Comparison of ENCODE assay signal across 27 mouse cellular contexts in genomic region chr13:56386411-56386810, GRCm38 (mm10). TPM values are rescaled to one million over a fixed set of nuclear protein-coding genes. Genes with fewer than 3 reads are reported as not detected.
DNase-seq lines count a peak whose midpoint lies in the region.
"Had no signal": no experiment of that assay in that cellular context is flagged by ENCODE, and none has a peak within 500 bp of the region (broad histone marks: within the 10 kb centered on the region; RNA-seq: fewer than 3 reads in every experiment).

No protein-coding gene starts in this region.

- peak; percentile 5 for DNase-seq in layer of hippocampus, adult 11-12 months (ENCODE audit: low spot score)
- no peak for DNase-seq in layer of hippocampus, postnatal 25 days (ENCODE audit: extremely low spot score in 1 of 2, low spot score in 1 of 2)
- peak; percentile 8 for DNase-seq in lung, postnatal 36 days
- no peak for DNase-seq in lung, postnatal 4 days
- peak; percentile 9 to 17 for DNase-seq in frontal cortex, postnatal 14 days (ENCODE audit: low spot score in 2 of 2)
- DNase-seq in limb, embryonic 10.5 days (ENCODE audit: low spot score) = no peak
- no peak for DNase-seq in thymus, adult 18-20 months
- DNase-seq: adrenal gland, postnatal 36 days; cerebellum, adult 18-20 months; heart, adult 11 months; heart, postnatal 14 days; kidney, adult 8-10 months; kidney, postnatal 36 days; midbrain, embryonic 14.5 days; spleen, adult 18-20 months; thymus, postnatal 4 days had no signal

- H3K4me1 ChIP-seq in limb, embryonic 10.5 days = peaks cover 37% of the 10 kb centered on the region
- H3K4me1 ChIP-seq: heart, embryonic 12.5 days; hindbrain, embryonic 12.5 days; megakaryocyte, embryonic 14.5 days had no signal

- WGBS in limb, embryonic 10.5 days = 62% methylated on average over 9 of the region's 9 CpGs

- peak overlapping the region; percentile 56; the same call in 1 of the 2 replicates for H3K27ac ChIP-seq in limb, embryonic 10.5 days
- H3K27ac ChIP-seq: hindbrain, embryonic 12.5 days; neural tube, embryonic 13.5 days had no signal

- no peaks in the 10 kb centered on the region for H3K9me3 ChIP-seq in limb, embryonic 10.5 days (replicated peaks)
- H3K9me3 ChIP-seq: heart, embryonic 12.5 days; hindbrain, embryonic 12.5 days; neural tube, embryonic 13.5 days had no signal

- H3K27me3 ChIP-seq in limb, embryonic 10.5 days (ENCODE audit: low read depth, poor library complexity, severe bottlenecking) = no peaks in the 10 kb centered on the region
- H3K27me3 ChIP-seq: heart, embryonic 12.5 days; hindbrain, embryonic 12.5 days; neural tube, embryonic 13.5 days had no signal

- H3K36me3 ChIP-seq in limb, embryonic 10.5 days = no peaks in the 10 kb centered on the region
- H3K36me3 ChIP-seq: heart, embryonic 12.5 days; hindbrain, embryonic 12.5 days; neural tube, embryonic 13.5 days had no signal

- no peak overlapping the region for H3K4me3 ChIP-seq in limb, embryonic 10.5 days
- H3K4me3 ChIP-seq: heart, embryonic 12.5 days; hindbrain, embryonic 12.5 days; megakaryocyte, embryonic 14.5 days; neural tube, embryonic 13.5 days had no signal

RNA-seq across cellular contexts. Expression of gene Gm3045, which starts 40.0 kb away (rescaled TPM):
- total RNA-seq in layer of hippocampus, postnatal 25 days (2021) = not detected
- polyA plus RNA-seq in limb, embryonic 10.5 days (2016; fragmentation: Nextera tagmentation; extraction: Ambion mirVana) = not detected in 2 replicates
- total RNA-seq: adrenal gland, postnatal 36 days; heart, postnatal 14 days; layer of hippocampus, postnatal 10 days had no signal
- polyA plus RNA-seq: C2C12; forebrain, embryonic 11.5 days; heart, embryonic 12.5 days; hindbrain, embryonic 12.5 days; inflammation-experienced regulatory T-cells, adult 6 months; limb, embryonic 11.5 days; liver, embryonic 11.5 days; lung, embryonic 16.5 days; midbrain, embryonic 14.5 days; neural tube, embryonic 13.5 days had no signal

RNA-seq across cellular contexts. Expression of gene Slc25a48, which starts 51.7 kb away (rescaled TPM):
- total RNA-seq in layer of hippocampus, postnatal 25 days (2021) = not detected
- not detected in 2 replicates for polyA plus RNA-seq in limb, embryonic 10.5 days (2016; fragmentation: Nextera tagmentation; extraction: Ambion mirVana)
- total RNA-seq: layer of hippocampus, postnatal 10 days had no signal
- polyA plus RNA-seq: forebrain, embryonic 11.5 days; heart, embryonic 12.5 days; hindbrain, embryonic 12.5 days; inflammation-experienced regulatory T-cells, adult 6 months; limb, embryonic 11.5 days; neural tube, embryonic 13.5 days had no signal

Comparison
In these comparisons a context has a peak if more than half of its experiments do, and no peak if none do; other contexts are left out.
1. DNase-seq: peak in layer of hippocampus, adult 11-12 months (single experiment), lung, postnatal 36 days (single experiment) and frontal cortex, postnatal 14 days (2 of 2); none in layer of hippocampus, postnatal 25 days (0 of 2), lung, postnatal 4 days (0 of 2), limb, embryonic 10.5 days (single experiment) and thymus, adult 18-20 months (0 of 2).